Mouse (Mus musculus): ENCODE results near the gene Zfp62.

Gene Zfp62

GRCm38 (mm10) chr11:49248974-49249700 is 46.0 kb downstream of the Zfp62 start:
- DNase-seq: no peak

GRCm38 (mm10) chr11:49249811-49250421 is 46.8 kb downstream of the Zfp62 start:
- no peak for DNase-seq

GRCm38 (mm10) chr11:49250422-49251379 is 47.6 kb downstream of the Zfp62 start:
- peak; percentile 64 to 67 for DNase-seq

GRCm38 (mm10) chr11:49251380-49251761 is 48.3 kb downstream of the Zfp62 start:
- DNase-seq: no peak

GRCm38 (mm10) chr11:49252048-49252447 is 49.0 kb downstream of the Zfp62 start:
- no peak for DNase-seq

GRCm38 (mm10) chr11:49253035-49253434 is 49.9 kb downstream of the Zfp62 start:
- DNase-seq: no peak

- DNase-seq: no peak
These were observed 56.2 kb downstream of the Zfp62 start for GRCm38 (mm10) chr11:49259296-49259695.

GRCm38 (mm10) chr11:49259829-49260228 is 56.7 kb downstream of the Zfp62 start:
- no peak for DNase-seq

- DNase-seq: peak; percentile 40 to 44
These were observed 57.7 kb downstream of the Zfp62 start for GRCm38 (mm10) chr11:49260598-49261312.

GRCm38 (mm10) chr11:49261313-49261855 is 58.3 kb downstream of the Zfp62 start:
- DNase-seq: no peak

- no peak for DNase-seq
These were observed 59.2 kb downstream of the Zfp62 start for GRCm38 (mm10) chr11:49262286-49262685.

- DNase-seq: peak in 1 of 2 experiments; percentile 21
These were observed 60.1 kb downstream of the Zfp62 start for GRCm38 (mm10) chr11:49263149-49263548.

- no peak for DNase-seq
These were observed 61.0 kb downstream of the Zfp62 start for GRCm38 (mm10) chr11:49264081-49264480.

- no peak for DNase-seq
These were observed 61.5 kb downstream of the Zfp62 start for GRCm38 (mm10) chr11:49264622-49265021.

- peak; percentile 49 to 69 for DNase-seq
These were observed 62.0 kb downstream of the Zfp62 start for GRCm38 (mm10) chr11:49265101-49265500.

- DNase-seq: no peak
These were observed 63.6 kb downstream of the Zfp62 start for GRCm38 (mm10) chr11:49266671-49267070.

GRCm38 (mm10) chr11:49267316-49267715 is 64.2 kb downstream of the Zfp62 start:
- no peak for DNase-seq

- no peak for DNase-seq
These were observed 65.0 kb downstream of the Zfp62 start for GRCm38 (mm10) chr11:49267970-49268579.

Data from cerebellum, postnatal 14 days (tissue).